Mouse (Mus musculus): ENCODE results near the gene Dynlrb1.

DNA sequence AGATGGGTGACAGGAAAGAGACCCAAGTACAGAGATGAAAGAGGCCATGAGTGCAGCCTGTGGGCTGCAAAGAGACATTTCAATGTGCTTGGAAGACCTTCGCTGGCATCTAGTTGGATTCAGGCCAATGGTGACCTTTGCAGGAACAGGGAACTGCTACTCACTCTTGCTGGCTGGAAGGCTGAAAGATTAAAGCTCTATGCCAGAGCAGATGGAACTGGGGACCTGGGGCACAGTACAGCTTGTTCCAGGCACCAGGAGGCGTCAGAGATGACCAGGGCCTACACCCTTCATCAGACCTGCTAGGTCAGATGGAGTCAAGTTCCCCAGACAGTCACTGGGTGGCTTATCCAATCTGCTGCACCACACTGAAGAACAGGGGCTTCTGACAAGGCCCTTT, 57.0 kb downstream of the Dynlrb1 start:
- TF ChIP-seq MAFK (IDR thresholded peaks at IDR 0.05; ENCODE audit: insufficient replicate concordance, low read length) (no peak), RAD21 (IDR thresholded peaks at IDR 0.05; ENCODE audit: low read depth, low read length) (no peak)
